In genomic region chr12:100275850-100276249, GRCm38 (mm10) we compare ENCODE assay signal across 9 mouse cellular contexts.
DNase-seq lines count a peak whose midpoint lies in the region; ATAC-seq and TF ChIP-seq lines count a peak whose summit lies in the region.
"Had no signal": no experiment of that assay in that cellular context is flagged by ENCODE, and none has a peak within 500 bp of the region (broad histone marks: within the 10 kb centered on the region; RNA-seq: fewer than 3 reads in every experiment).

No protein-coding gene starts in this region.

- no peak overlapping the region for H3K9ac ChIP-seq in midbrain, embryonic 11.5 days (ENCODE audit: low read length)
- no peak overlapping the region for H3K9ac ChIP-seq in lung, embryonic 15.5 days
- no peak overlapping the region for H3K9ac ChIP-seq in stomach, postnatal 0 days (ENCODE audit: low read length)
- H3K9ac ChIP-seq: liver, embryonic 14.5 days had no signal

- no peak overlapping the region for H3K4me3 ChIP-seq in midbrain, embryonic 10.5 days
- no peak overlapping the region for H3K4me3 ChIP-seq in midbrain, embryonic 11.5 days (ENCODE audit: low read depth, low read length)
- H3K4me3 ChIP-seq in lung, embryonic 15.5 days: no peak overlapping the region
- H3K4me3 ChIP-seq in stomach, postnatal 0 days (ENCODE audit: low read depth, low read length): no peak overlapping the region

- intact Hi-C loops in heart, postnatal 10 days (cut with DNase I): loop anchor here (5.0 kb wide), 1 partner anchor 74 kb away; no protein-coding TSS in a partner anchor

- H3K4me1 ChIP-seq in midbrain, embryonic 10.5 days: peaks cover 40% of the 10 kb centered on the region
- peaks cover 12% of the 10 kb centered on the region for H3K4me1 ChIP-seq in midbrain, embryonic 11.5 days (ENCODE audit: control insufficient read depth, insufficient read depth, low read length)
- peaks cover 38% of the 10 kb centered on the region for H3K4me1 ChIP-seq in lung, embryonic 15.5 days
- peaks cover 16% of the 10 kb centered on the region for H3K4me1 ChIP-seq in stomach, postnatal 0 days (replicated peaks; ENCODE audit: control insufficient read depth, insufficient read depth)

- H3K27ac ChIP-seq in midbrain, embryonic 10.5 days (replicated peaks): peak overlapping the region; percentile 71; the same call in 1 of the 2 replicates
- no peak overlapping the region for H3K27ac ChIP-seq in midbrain, embryonic 11.5 days (ENCODE audit: low read depth, low read length)
- no peak overlapping the region for H3K27ac ChIP-seq in lung, embryonic 15.5 days
- peak overlapping the region; percentile 77 for H3K27ac ChIP-seq in stomach, postnatal 0 days (replicated peaks)
- H3K27ac ChIP-seq: liver, embryonic 14.5 days had no signal

- WGBS in midbrain, embryonic 10.5 days: 91% methylated on average over 5 of the region's 5 CpGs
- 86% methylated on average over 5 of the region's 5 CpGs for WGBS in midbrain, embryonic 11.5 days
- WGBS in lung, embryonic 15.5 days: 47% methylated on average over 5 of the region's 5 CpGs
- 37% methylated on average over 5 of the region's 5 CpGs for WGBS in stomach, postnatal 0 days

- no peak for ATAC-seq in midbrain, embryonic 11.5 days (ENCODE audit: low FRiP score)
- peak; percentile 49 for ATAC-seq in lung, embryonic 15.5 days (ENCODE audit: borderline replicate concordance, extremely low read depth, low FRiP score, low TSS enrichment)
- peak; percentile 48; the same call in 1 of the 2 replicates for ATAC-seq in stomach, postnatal 0 days (ENCODE audit: low FRiP score, low TSS enrichment)
- ATAC-seq in CD4-positive, CD25-positive, alpha-beta regulatory T cell, adult 4 months: no peak

- no peak overlapping the region for H3K4me2 ChIP-seq in midbrain, embryonic 11.5 days
- no peak overlapping the region for H3K4me2 ChIP-seq in lung, embryonic 15.5 days
- no peak overlapping the region for H3K4me2 ChIP-seq in stomach, postnatal 0 days (replicated peaks; ENCODE audit: low read depth)

- H3K27me3 ChIP-seq in midbrain, embryonic 10.5 days (ENCODE audit: low read depth, poor library complexity, severe bottlenecking): no peaks in the 10 kb centered on the region
- no peaks in the 10 kb centered on the region for H3K27me3 ChIP-seq in midbrain, embryonic 11.5 days (ENCODE audit: control insufficient read depth, insufficient read depth, low read length)
- H3K27me3 ChIP-seq in lung, embryonic 15.5 days: no peaks in the 10 kb centered on the region
- H3K27me3 ChIP-seq in stomach, postnatal 0 days (ENCODE audit: control insufficient read depth, insufficient read depth, low read length): no peaks in the 10 kb centered on the region

- TF ChIP-seq CTCF in stomach, postnatal 0 days (IDR thresholded peaks at IDR 0.05; ENCODE audit: low read depth): 0 out of 2 replicates have a peak, but pooled peaks have one; percentile 7

- TF ChIP-seq EP300 in stomach, postnatal 0 days (optimal IDR thresholded peaks at IDR 0.05): no peak

- no peaks in the 10 kb centered on the region for H3K36me3 ChIP-seq in midbrain, embryonic 10.5 days
- H3K36me3 ChIP-seq in midbrain, embryonic 11.5 days (ENCODE audit: control insufficient read depth, insufficient read depth, low read length): no peaks in the 10 kb centered on the region
- H3K36me3 ChIP-seq in lung, embryonic 15.5 days: no peaks in the 10 kb centered on the region
- H3K36me3 ChIP-seq in stomach, postnatal 0 days (ENCODE audit: control insufficient read depth, insufficient read depth, low read length): no peaks in the 10 kb centered on the region

- H3K9me3 ChIP-seq in midbrain, embryonic 10.5 days (replicated peaks): no peaks in the 10 kb centered on the region
- H3K9me3 ChIP-seq in midbrain, embryonic 11.5 days (ENCODE audit: control insufficient read depth, low read length): no peaks in the 10 kb centered on the region
- H3K9me3 ChIP-seq in lung, embryonic 15.5 days: no peaks in the 10 kb centered on the region
- no peaks in the 10 kb centered on the region for H3K9me3 ChIP-seq in stomach, postnatal 0 days (ENCODE audit: control insufficient read depth, low read length)

- no peak for DNase-seq in midbrain, embryonic 10.5 days (ENCODE audit: low spot score)
- DNase-seq in midbrain, embryonic 11.5 days (ENCODE audit: low spot score, missing footprints): no peak
- DNase-seq in adrenal gland, postnatal 36 days: peak; percentile 91 to 93
- DNase-seq in heart, postnatal 10 days: peak; percentile 92 to 93
- DNase-seq in stomach, postnatal 0 days (ENCODE audit: low spot score): peak; percentile 55
- no peak for DNase-seq in layer of hippocampus, adult 18-20 months (ENCODE audit: low spot score in 2 of 2)

Comparison
In these comparisons a context has a peak if more than half of its experiments do, and no peak if none do; other contexts are left out.
1. H3K27ac ChIP-seq: peak in midbrain, embryonic 10.5 days (single experiment) and stomach, postnatal 0 days (single experiment); none in midbrain, embryonic 11.5 days (single experiment) and lung, embryonic 15.5 days (single experiment).
2. DNase-seq: peak in adrenal gland, postnatal 36 days (2 of 2), heart, postnatal 10 days (2 of 2) and stomach, postnatal 0 days (single experiment); none in midbrain, embryonic 10.5 days (single experiment), midbrain, embryonic 11.5 days (single experiment) and layer of hippocampus, adult 18-20 months (0 of 2).
3. ATAC-seq: peak in lung, embryonic 15.5 days (single experiment) and stomach, postnatal 0 days (single experiment); none in midbrain, embryonic 11.5 days (single experiment) and CD4-positive, CD25-positive, alpha-beta regulatory T cell, adult 4 months (single experiment).